ENCODE assay signal across 10 mouse cellular contexts in the genomic region with DNA sequence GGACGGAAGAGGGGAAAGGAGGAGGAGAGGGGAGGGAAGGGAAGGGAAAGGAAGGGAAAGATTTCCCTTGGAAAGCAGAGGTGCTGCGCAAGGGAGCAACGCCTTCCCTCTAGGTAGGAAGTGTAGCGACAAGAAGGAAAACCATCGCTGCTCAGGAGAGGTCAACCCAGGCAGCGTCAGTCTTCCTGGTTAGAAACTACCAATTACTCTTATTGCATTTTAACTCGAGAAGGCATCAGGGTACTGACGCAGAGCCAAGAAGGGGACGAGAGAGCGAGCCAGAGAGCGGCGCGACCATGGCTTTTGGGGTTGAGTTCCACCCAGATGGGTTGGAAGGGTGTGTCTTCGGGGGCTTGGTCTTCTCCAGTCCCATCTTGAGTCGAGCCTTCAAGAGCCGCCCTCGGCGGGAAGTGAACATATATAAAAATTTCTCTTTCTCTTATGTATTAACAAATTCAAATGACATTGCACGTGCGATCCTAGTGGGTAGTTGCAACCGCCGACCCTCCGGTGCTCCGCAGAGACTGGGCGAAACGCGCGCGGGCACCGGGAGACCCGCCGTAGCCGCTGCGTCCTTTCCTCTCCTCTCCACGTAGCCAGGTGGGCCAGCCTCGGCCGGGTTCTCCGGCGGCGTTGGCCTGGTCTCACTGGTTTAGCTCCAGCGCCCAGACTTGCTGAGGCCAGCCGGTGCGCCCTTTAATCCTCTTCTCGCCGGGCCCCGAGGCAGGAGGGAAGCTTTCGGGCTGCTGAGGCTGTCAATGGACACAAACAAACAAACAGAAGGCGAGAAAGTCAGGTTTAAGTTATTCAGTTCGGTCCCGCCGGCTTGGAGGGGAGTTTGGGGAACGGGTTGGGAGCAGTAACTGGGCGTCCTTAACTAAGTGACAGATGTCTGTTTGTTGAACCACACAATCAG. TPM values are rescaled to one million over a fixed set of nuclear protein-coding genes. Genes with fewer than 3 reads are reported as not detected.
DNase-seq lines count a peak whose midpoint lies in the region; ATAC-seq lines count a peak whose summit lies in the region.
"Had no signal": no experiment of that assay in that cellular context is flagged by ENCODE, and none has a peak within 500 bp of the region (broad histone marks: within the 10 kb centered on the region; RNA-seq: fewer than 3 reads in every experiment).

No protein-coding gene starts in this region.

- H3K27me3 ChIP-seq in hindbrain, embryonic 11.5 days (ENCODE audit: control insufficient read depth, insufficient read depth, low read length), result peaks cover 73% of the 10 kb centered on the region
- H3K27me3 ChIP-seq in hindbrain, embryonic 16.5 days (replicated peaks; ENCODE audit: control insufficient read depth, insufficient read depth, low read length), result peaks cover 58% of the 10 kb centered on the region
- peaks cover 95% of the 10 kb centered on the region for H3K27me3 ChIP-seq in midbrain, embryonic 12.5 days

- no peak overlapping the region for H3K9ac ChIP-seq in hindbrain, embryonic 11.5 days (ENCODE audit: low read depth, low read length)
- no peak overlapping the region for H3K9ac ChIP-seq in hindbrain, embryonic 16.5 days (ENCODE audit: low read depth, low read length)
- H3K9ac ChIP-seq in midbrain, embryonic 12.5 days (replicated peaks), result no peak overlapping the region

- H3K36me3 ChIP-seq in hindbrain, embryonic 11.5 days (ENCODE audit: control insufficient read depth, insufficient read depth, low read length), result no peaks in the 10 kb centered on the region
- no peaks in the 10 kb centered on the region for H3K36me3 ChIP-seq in hindbrain, embryonic 16.5 days (ENCODE audit: control insufficient read depth, insufficient read depth, low read length)
- H3K36me3 ChIP-seq in midbrain, embryonic 12.5 days, result no peaks in the 10 kb centered on the region

- DNase-seq in adrenal gland, postnatal 14 days, result peak; percentile 19
- no peak for DNase-seq in adrenal gland, adult 18-20 months (ENCODE audit: low spot score in 2 of 2)
- DNase-seq in hindbrain, embryonic 11.5 days (ENCODE audit: low spot score), result peak; percentile 69
- DNase-seq in embryo, embryonic 9.5 days (ENCODE audit: extremely low spot score), result peak; percentile 52
- DNase-seq in right cerebral cortex, adult 18-20 months, result no peak
- DNase-seq in ovary, postnatal 14 days (ENCODE audit: low spot score), result no peak
- DNase-seq: right cerebral cortex, postnatal 4 days had no signal

- H3K4me3 ChIP-seq in hindbrain, embryonic 11.5 days (ENCODE audit: low read depth, low read length), result no peak overlapping the region
- no peak overlapping the region for H3K4me3 ChIP-seq in hindbrain, embryonic 16.5 days (ENCODE audit: low read length)
- H3K4me3 ChIP-seq in midbrain, embryonic 12.5 days, result peak overlapping the region; percentile 13

- H3K27ac ChIP-seq in hindbrain, embryonic 11.5 days (ENCODE audit: low read depth, low read length), result no peak overlapping the region
- no peak overlapping the region for H3K27ac ChIP-seq in hindbrain, embryonic 16.5 days (ENCODE audit: low read depth, low read length)
- no peak overlapping the region for H3K27ac ChIP-seq in midbrain, embryonic 12.5 days (replicated peaks)

- no peak for ATAC-seq in hindbrain, embryonic 11.5 days (ENCODE audit: low FRiP score)
- ATAC-seq in hindbrain, embryonic 16.5 days, result no peak
- no peak for ATAC-seq in midbrain, embryonic 12.5 days (ENCODE audit: low FRiP score, low read depth)
- ATAC-seq: Patski had no signal

- no peaks in the 10 kb centered on the region for H3K9me3 ChIP-seq in hindbrain, embryonic 11.5 days (ENCODE audit: control insufficient read depth, low read length)
- H3K9me3 ChIP-seq in hindbrain, embryonic 16.5 days (ENCODE audit: control insufficient read depth, low read length), result no peaks in the 10 kb centered on the region
- no peaks in the 10 kb centered on the region for H3K9me3 ChIP-seq in midbrain, embryonic 12.5 days

- no peak overlapping the region for H3K4me2 ChIP-seq in hindbrain, embryonic 11.5 days (replicated peaks; ENCODE audit: low read depth, low read length)
- H3K4me2 ChIP-seq in hindbrain, embryonic 16.5 days (ENCODE audit: low read length), result no peak overlapping the region
- H3K4me2 ChIP-seq in midbrain, embryonic 12.5 days (replicated peaks), result 0 out of 2 replicates have a peak overlapping the region, but pooled peaks have one; percentile 8

- peaks cover 7% of the 10 kb centered on the region; the same call in 1 of the 2 replicates for H3K4me1 ChIP-seq in hindbrain, embryonic 11.5 days (replicated peaks; ENCODE audit: control insufficient read depth, insufficient read depth, low read length)
- peaks cover 15% of the 10 kb centered on the region for H3K4me1 ChIP-seq in hindbrain, embryonic 16.5 days (ENCODE audit: control insufficient read depth, insufficient read depth, low read depth, low read length)
- peaks cover 28% of the 10 kb centered on the region for H3K4me1 ChIP-seq in midbrain, embryonic 12.5 days

- WGBS in hindbrain, embryonic 11.5 days, result 1% methylated on average over 53 of the region's 53 CpGs
- WGBS in hindbrain, embryonic 16.5 days, result 3% methylated on average over 53 of the region's 53 CpGs
- 1% methylated on average over 53 of the region's 53 CpGs for WGBS in midbrain, embryonic 12.5 days

RNA-seq across cellular contexts. Expression of a gene that starts 3.4 kb away (rescaled TPM):
- 12.0 and 14.7 TPM in 2 replicates for total RNA-seq in adrenal gland, postnatal 14 days (2021)
- total RNA-seq in adrenal gland, adult 18-20 months (2021), result 1 to 10 TPM; 6.7 to 9.4 TPM
- polyA plus RNA-seq in hindbrain, embryonic 11.5 days (2014; fragmentation: Nextera tagmentation; extraction: Ambion mirVana), result 0.21 TPM in 1 of 2 replicates, not detected in the other
- polyA plus RNA-seq in hindbrain, embryonic 16.5 days (2015; fragmentation: Nextera tagmentation; extraction: Ambion mirVana), result not detected in 2 replicates
- not detected in 2 replicates for polyA plus RNA-seq in midbrain, embryonic 12.5 days (2016; fragmentation: Nextera tagmentation; extraction: Ambion mirVana)
- polyA plus RNA-seq: Patski had no signal

RNA-seq across cellular contexts. Expression of a gene that starts 27.8 kb away (rescaled TPM):
- total RNA-seq in adrenal gland, postnatal 14 days (2021), result 47.2 and 48.8 TPM in 2 replicates
- 10 to 100 TPM; 48.5 to 62.8 TPM for total RNA-seq in adrenal gland, adult 18-20 months (2021)
- polyA plus RNA-seq in hindbrain, embryonic 11.5 days (2014; fragmentation: Nextera tagmentation; extraction: Ambion mirVana), result 11.8 and 14.3 TPM in 2 replicates
- 5.3 TPM in 2 replicates for polyA plus RNA-seq in hindbrain, embryonic 16.5 days (2015; fragmentation: Nextera tagmentation; extraction: Ambion mirVana)
- polyA plus RNA-seq in midbrain, embryonic 12.5 days (2016; fragmentation: Nextera tagmentation; extraction: Ambion mirVana), result 16.7 and 20.2 TPM in 2 replicates

Comparison
In these comparisons a context has a peak if more than half of its experiments do, and no peak if none do; other contexts are left out.
1. DNase-seq: peak in adrenal gland, postnatal 14 days (single experiment), hindbrain, embryonic 11.5 days (single experiment) and embryo, embryonic 9.5 days (single experiment); none in adrenal gland, adult 18-20 months (0 of 2), right cerebral cortex, adult 18-20 months (single experiment) and ovary, postnatal 14 days (single experiment).